Mouse (Mus musculus) cortical plate, adult 2 months (tissue): ENCODE measurements around the gene Ajap1.

Experiments
- CTCF ChIP-seq: fragments of 200-500 bp; IDR thresholded peaks from 2 replicates; pipeline ENCODE4 v1.5.1; 2011; ENCODE audit warnings: mild to moderate bottlenecking, control low read depth, low read length; ENCODE audit not compliant: insufficient read depth; ENCODE audit errors: extremely low read depth
- POLR2A ChIP-seq: fragments of 200-500 bp; IDR thresholded peaks from 2 replicates; pipeline ENCODE4 v1.6.1; 2011; ENCODE audit warnings: mild to moderate bottlenecking, low read length, control low read depth; ENCODE audit not compliant: insufficient read depth; ENCODE audit errors: extremely low read depth

DNA sequence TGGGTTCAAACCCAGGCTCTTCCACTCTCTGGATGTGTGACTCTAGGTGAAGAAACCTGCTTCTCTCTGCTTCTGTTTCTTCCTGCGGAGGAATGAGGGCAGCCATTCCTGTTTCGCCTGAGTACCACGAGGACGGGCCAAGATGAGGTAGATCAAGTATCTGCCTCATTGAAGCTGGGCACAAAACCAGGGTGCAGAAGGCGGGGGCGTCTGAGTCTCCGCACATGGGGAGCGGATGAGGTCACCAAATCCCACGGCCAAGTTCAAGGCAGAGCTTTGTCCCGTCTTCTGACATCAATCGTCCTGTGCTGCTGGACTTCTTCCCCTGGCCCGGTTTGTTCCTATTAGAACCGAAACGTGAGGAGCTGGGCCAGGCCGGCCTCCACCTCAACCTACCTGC lies 12.9 kb downstream of the Ajap1 start:
- TF ChIP-seq CTCF (no peak), POLR2A (no peak)
